Mouse (Mus musculus) central nervous system, embryonic 14 days (tissue): ENCODE results near the gene Zfp958. TPM values are rescaled to one million over a fixed set of nuclear protein-coding genes. Genes with fewer than 3 reads are reported as not detected.

Experiments used
- polyA plus RNA-seq: library from polyadenylated mRNA; depleted of rRNA; stranded (reverse); fragments of >200 nt; gene quantifications from 2 replicates; pipeline ENCODE4 v1.2.3, GENCODE M21; 2012; rRNA removed

Gene Zfp958
- 6.0 and 6.4 TPM in 2 replicates for polyA plus RNA-seq

DNA sequence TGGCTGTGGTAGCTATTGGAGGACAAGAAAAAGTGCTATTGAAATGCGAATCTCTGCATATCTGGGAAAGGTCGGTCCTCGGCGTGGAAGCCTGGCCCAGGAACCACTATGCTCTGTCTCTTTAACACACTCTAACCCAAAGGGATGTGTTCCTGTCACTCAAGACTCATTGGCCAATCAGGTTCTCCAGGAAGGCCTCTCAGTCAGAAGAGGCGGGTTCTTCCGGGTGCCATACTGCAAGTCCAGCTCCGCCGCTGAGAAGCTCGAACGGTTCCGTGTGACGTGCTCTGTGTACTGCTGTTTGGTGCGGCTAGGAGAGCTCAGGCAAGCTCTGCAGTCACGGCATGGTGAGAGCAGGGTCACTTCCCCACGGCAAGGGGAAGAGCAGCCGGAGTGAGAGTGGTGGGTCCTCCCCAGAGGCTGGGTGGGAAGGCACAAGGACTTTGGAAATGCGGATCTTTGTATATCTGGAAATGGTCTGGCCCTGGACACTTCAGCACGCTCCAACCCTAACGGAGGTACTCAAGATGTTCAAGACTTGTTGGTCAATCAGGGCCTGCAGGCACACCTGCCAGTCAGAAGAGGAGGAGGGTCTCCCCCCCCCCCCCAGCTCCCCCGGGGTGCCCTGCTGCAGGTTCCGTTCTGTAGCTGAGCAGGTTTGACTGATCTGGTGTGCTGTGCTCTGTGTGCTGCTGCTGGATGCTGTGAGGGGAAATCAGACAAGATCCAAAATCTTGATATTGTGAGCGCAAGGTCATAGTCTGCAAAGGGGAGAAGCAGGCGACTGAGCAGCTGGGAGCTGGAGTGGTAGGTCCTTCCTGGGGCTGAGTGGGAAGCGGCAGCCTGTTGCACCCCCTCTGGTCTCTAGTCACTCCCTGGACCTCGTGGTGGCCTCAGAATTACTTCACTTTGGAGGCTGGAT is at the start of gene Zfp958:
Gene Zfp958, plus strand, starts transcription at position 236 of the 922 bp plus-strand sequence.

Other genes with a start within 250 kb of the Zfp958 start
- 43.9 and 52.1 TPM in 2 replicates for gene Cers4, start 120.1 kb upstream of the Zfp958 start, polyA plus RNA-seq
- 15.8 and 21.0 TPM in 2 replicates for gene Shcbp1, start 166.4 kb downstream of the Zfp958 start, polyA plus RNA-seq